Mouse (Mus musculus) urinary bladder, postnatal 0 days (tissue): Measurements from ENCODE around the gene Calhm3. TPM values are rescaled to one million over a fixed set of nuclear protein-coding genes. Genes with fewer than 3 reads are reported as not detected.

Experiments
- polyA plus RNA-seq: library from polyadenylated mRNA; unstranded; fragments of >200 nt; fragmentation: Nextera tagmentation; extraction: Ambion mirVana; gene quantifications from 2 replicates; pipeline ENCODE4 v1.2.1, GENCODE M21; 2015

The Calhm3 gene
- not detected in 2 replicates for polyA plus RNA-seq

DNA sequence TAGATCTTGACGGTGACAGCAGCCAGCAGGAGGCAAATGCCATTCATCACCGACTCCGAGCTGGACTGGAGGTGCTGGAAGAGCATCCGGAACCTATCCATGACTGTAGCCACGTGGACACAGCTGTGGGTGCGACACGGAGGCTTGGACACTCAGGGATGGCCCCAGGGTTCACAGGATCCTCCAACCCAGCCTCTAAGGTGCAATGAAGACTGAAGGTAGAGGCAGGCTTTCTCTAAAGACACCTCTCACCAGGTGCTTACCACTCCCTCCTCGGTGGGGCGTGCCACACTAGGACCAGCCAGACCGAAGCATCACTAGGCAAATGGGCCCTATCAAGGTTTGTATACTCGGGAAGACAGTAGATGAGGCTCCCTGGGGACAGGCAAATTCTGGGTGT is at the start of gene Calhm3:
Gene Calhm3 (minus strand): TSS at position 101 of the 400 bp plus-strand sequence.

DNA sequence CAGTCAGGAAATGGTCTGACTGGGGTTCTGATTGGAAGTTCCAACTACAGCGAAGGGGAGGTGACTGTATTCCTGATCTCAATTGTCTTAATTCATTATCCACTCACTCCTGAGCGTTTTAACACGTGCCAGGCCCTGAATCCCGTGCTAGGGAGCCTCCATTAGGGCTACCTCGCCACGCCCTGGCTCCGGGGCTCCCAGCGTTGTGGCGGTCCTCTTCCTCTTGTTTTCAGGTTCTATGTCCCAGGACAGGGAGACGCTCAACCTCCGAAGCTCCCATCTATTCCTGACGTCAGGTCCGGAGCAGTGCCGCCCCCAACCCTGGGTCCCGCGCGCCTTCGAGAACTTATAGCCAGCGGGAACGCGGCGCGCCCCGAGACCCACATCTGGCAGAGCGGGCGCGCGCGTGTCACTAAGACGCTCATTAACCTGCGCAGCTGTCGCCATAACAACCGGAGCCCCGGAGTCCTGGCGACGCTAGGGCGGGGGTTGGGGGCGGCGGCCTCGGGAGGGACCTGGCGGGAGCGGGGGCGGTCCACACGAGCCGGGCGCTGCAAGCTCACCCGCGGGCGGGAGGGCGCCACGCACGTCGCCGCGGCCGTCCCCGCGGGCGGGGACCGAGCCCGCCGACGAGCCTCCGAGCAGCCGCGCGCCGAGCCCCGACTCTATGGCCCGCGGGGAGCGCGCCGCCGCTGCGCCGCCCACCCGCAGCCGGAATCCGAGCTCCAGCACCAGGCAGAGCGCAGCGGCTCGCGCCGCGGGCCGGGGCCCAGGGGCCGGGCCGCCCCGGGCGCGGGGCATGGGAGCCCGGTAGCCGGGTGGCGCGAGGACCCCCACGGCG is 21.1 kb upstream of the Calhm3 start, which contains the start of gene Neurl1a:
Gene Neurl1a (plus strand): TSS at position 390 of the 841 bp plus-strand sequence.

DNA sequence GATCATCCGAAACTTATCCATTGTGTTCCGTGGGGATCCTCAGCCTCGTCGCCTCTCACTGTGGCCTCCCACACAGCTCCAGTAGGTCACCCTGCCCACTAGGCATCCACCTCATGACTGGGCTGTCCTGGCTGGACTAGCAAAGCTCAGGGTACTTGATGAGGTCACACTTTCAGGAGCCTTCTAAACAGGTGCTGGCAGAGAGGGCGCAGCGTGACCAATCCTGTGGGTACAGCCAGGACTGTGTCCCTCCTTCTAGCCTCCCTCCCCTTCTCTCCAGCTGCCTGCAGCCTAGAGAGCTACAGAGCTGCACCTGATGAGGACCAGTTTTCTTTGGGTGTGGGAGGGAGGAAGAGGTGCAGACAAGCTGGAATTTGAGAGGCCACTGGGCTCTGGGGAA is 13.4 kb downstream of the Calhm3 start, which contains the start of gene Calhm1:
Gene Calhm1 (minus strand): TSS at position 101 of the 400 bp plus-strand sequence.

DNA sequence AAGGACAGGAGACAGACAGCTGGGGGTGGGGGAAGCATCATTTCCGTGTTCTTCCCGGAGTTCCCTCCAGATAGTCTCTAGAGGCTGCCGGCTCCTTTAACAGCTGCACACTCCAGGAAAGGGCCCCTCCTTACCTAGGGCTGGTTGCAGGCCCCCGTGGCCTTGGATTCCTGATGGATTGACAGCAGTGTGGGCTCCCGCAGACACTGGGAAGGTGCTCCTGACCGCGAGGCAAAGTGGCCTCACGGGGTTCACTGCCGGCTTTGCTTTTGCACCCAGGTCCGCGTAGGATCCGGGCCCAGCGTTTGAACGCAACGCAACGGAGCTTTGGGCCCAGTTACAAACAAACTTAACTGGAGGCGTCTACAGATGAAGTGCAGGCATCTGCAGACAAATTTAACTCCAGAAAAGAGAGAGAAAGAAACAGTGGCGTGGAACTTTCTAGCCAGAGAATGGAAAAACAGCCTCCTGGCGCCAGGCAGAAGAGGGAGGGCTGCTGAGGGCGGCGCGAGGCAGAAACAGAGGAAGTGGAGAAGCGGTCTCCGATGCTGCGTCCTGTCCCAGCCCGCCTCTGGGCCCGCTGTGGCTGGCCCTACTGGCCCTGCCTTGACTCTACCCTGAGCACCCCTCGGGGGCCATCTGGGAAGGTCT is 19.7 kb downstream of the Calhm3 start, which contains the start of gene Calhm2:
Gene Calhm2 (minus strand): TSS at position 524 of the 651 bp plus-strand sequence.

Other genes with a start within 250 kb of the Calhm3 start
- gene Ina, start 143.1 kb downstream of the Calhm3 start, polyA plus RNA-seq: 0.11 and 0.14 TPM in 2 replicates
- gene Nt5c2, start 142.6 kb downstream of the Calhm3 start, polyA plus RNA-seq: 48.2 and 55.6 TPM in 2 replicates
- gene Pcgf6, start 106.9 kb downstream of the Calhm3 start, polyA plus RNA-seq: 8.2 and 8.9 TPM in 2 replicates
- gene Taf5, start 90.0 kb downstream of the Calhm3 start, polyA plus RNA-seq: 1.5 TPM in 2 replicates
- gene Usmg5, start 67.1 kb downstream of the Calhm3 start, polyA plus RNA-seq: 1,773 and 2,057 TPM in 2 replicates
- gene Pdcd11, start 67.0 kb downstream of the Calhm3 start, polyA plus RNA-seq: 4.2 and 4.4 TPM in 2 replicates
- 5.7 and 6.2 TPM in 2 replicates for gene Calhm2, start 19.5 kb downstream of the Calhm3 start, polyA plus RNA-seq
- not detected in 2 replicates for gene Calhm1, start 13.5 kb downstream of the Calhm3 start, polyA plus RNA-seq
- 9.6 and 13.2 TPM in 2 replicates for gene Neurl1a, start 21.1 kb upstream of the Calhm3 start, polyA plus RNA-seq